Mouse (Mus musculus): Measurements from ENCODE around the gene Slc25a47.

Gene Slc25a47

DNA sequence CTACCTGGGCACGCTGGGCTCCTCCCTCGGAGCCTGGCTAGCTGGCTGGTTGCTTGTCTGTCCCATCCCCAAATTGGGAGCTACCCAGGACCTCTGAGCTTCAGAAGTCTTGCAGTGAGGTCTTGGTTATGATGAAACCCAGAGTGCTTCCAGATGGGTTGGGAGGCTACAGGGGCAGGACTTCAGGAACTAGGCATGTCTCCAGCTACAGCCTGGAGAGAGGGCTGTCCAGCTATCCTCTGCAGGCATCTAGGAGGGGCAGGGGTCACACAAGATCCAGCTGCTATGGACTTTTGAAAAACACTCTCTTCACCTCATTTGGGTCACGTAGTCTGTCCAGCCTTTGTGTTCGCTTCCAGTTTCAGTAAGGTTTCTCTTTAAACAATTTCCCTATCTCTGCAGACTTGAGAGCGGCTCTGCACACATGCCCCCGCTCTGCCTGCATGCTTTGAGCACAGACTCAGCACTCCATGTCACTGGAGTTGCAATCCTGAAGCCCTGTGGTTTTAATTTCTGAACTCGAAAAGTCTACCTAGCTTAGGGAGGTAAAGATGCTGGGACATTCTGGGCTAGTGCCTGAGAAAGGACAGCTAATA lies 21.8 kb downstream of the Slc25a47 start:
- DNase-seq (ENCODE audit: low read depth, low spot score) = peak; percentile 72

DNA sequence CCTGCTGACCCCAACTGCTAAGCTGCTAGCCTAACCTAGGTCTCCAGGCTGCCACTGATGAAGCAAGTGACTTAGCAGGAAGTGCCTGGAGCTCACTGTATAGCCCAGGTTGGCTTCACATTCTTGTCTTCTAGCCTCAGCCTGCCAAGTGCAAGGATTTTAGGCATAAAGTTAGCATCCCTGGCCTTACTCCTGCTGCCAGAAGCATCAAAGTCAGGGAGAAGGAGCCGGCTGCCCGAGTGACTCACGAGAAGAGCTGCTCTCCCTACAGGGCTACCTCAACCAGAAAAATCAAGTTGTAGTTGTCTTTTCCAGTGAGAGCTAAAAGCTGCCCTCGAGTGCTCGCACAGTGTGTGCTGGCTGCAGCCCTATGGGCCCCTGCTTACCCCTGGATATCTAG lies 22.6 kb downstream of the Slc25a47 start:
- peak; percentile 87 for DNase-seq (ENCODE audit: low read depth, low spot score)

DNA sequence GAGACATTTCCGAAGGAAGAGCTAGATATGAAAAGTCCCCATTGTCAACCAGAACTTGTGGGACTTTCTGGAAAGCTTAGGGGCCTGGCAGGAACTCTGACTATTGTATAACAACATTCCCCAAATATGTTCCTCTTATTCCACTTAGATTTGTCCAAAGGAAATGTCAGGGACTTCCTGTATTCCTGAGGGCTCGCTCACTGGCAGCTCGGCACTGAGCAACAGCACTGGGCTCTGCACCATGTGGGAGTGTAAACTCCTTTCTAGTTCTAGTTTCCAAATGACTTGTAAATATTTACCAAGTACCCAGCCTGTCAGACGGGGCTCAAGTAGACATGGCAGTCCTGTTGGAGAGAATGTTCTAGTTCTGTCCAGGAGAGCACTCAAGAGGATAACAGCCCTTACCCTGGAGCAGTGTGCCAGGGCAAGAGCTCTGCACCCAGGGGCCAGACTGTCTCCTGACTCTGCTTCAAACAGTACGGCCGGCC lies 29.2 kb downstream of the Slc25a47 start:
- DNase-seq (ENCODE audit: low read depth, low spot score) = no peak

GRCm38 (mm10) chr12:108869575-108869974 lies 33.7 kb downstream of the Slc25a47 start:
- DNase-seq (ENCODE audit: low read depth, low spot score) = peak; percentile 57

GRCm38 (mm10) chr12:108873122-108873521 lies 37.3 kb downstream of the Slc25a47 start:
- DNase-seq (ENCODE audit: low read depth, low spot score) = no peak

DNA sequence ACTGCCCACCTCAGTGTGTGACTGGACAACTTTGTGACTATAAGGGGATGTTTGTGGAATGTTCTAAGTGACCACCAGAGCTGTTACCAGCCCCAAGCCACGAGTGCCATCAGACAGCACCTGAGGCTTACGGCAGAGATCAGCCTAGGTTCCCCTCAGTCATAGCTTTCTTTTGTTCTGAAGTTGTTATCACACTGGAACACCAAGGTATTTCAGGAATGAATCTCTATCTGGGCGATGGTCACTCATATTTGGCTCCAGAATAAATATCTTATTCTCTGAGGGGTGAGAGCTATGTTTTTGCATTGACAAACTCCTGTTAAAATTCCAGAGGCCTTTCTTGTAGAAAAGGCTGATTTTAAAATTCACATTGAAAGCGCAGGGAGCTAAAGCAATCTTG lies 43.3 kb downstream of the Slc25a47 start:
- DNase-seq (ENCODE audit: low read depth, low spot score) = no peak

GRCm38 (mm10) chr12:108880606-108881005 lies 44.8 kb downstream of the Slc25a47 start:
- DNase-seq (ENCODE audit: low read depth, low spot score) = no peak

- DNase-seq (ENCODE audit: low read depth, low spot score) = no peak
These were observed 45.3 kb downstream of the Slc25a47 start for GRCm38 (mm10) chr12:108881192-108881591.

- DNase-seq (ENCODE audit: low read depth, low spot score) = no peak
These were observed 46.9 kb downstream of the Slc25a47 start for GRCm38 (mm10) chr12:108882776-108883175.

DNA sequence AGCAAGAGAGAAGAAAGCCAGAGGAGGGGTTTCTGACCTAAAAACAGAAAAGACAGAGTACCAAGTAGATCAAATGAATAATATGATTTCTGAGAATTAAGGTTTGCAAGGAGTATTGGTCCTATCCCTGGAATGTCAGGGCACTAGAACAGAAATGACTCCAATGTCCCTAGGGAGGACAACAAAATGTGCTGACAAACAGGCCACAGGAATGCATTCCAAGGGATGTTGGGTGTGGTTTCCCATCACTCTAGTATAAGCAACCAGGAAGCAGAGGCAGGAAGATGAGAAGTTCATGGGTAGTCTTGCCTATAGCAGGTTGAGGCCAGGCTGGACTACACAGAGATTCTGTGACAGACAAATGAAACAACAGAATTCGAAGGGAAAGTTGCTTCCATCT lies 50.1 kb downstream of the Slc25a47 start:
- DNase-seq (ENCODE audit: low read depth, low spot score) = peak; percentile 84

- no peak for DNase-seq (ENCODE audit: low read depth, low spot score)
These were observed 51.2 kb downstream of the Slc25a47 start for GRCm38 (mm10) chr12:108887077-108887476.

- DNase-seq (ENCODE audit: low read depth, low spot score) = no peak
These were observed 52.8 kb downstream of the Slc25a47 start for GRCm38 (mm10) chr12:108888632-108889031.

- DNase-seq (ENCODE audit: low read depth, low spot score) = peak; percentile 76
These were observed 57.3 kb downstream of the Slc25a47 start, which contains the start of gene Wdr25 for GRCm38 (mm10) chr12:108892989-108893714. Gene Wdr25, plus strand, starts transcription at chr12:108893631.

DNA sequence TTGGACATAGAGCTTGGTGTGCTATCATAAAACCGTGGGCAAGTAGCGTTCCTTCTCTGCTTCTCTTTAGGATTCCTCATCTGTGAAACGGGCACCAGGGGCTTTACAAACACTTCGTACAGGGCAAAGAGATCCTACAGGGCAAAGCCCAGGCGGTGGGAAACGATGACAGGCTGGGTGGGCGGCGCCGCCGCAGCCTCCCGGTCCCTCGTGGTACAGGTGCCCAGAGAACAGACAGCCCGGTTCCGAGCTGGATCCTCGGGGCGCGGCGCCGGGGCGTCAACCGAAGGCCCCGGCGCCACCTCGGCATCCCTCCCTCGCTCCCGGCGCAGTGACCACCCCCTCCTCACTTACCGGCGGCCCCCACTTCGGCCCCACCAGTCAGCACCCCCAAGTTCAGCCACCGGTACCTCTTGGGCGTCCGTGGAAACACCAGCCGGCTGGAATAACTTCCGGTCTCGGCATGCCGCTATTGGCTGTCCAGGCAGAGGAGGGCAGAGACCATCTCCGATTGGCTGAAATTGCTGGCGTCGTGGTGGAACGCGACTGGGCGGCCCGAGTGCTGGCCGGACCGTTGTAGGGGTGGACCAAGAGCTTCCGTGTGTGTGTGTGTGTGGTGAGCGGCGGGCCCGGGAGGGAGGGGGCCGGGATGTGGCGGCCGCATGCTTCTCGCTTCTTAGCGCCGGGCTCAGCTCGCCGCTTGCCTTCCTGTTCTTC lies 58.0 kb downstream of the Slc25a47 start, which contains the start of gene Wars:
TSS of gene Wars (minus strand) at position 460 of the 717 bp plus-strand sequence.
- peak; percentile 96 for DNase-seq (ENCODE audit: low read depth, low spot score)

GRCm38 (mm10) chr12:108894432-108894816 lies 58.6 kb downstream of the Slc25a47 start:
- no peak for DNase-seq (ENCODE audit: low read depth, low spot score)

- DNase-seq (ENCODE audit: low read depth, low spot score) = peak; percentile 68
These were observed 60.2 kb downstream of the Slc25a47 start for GRCm38 (mm10) chr12:108896006-108896405.

DNA sequence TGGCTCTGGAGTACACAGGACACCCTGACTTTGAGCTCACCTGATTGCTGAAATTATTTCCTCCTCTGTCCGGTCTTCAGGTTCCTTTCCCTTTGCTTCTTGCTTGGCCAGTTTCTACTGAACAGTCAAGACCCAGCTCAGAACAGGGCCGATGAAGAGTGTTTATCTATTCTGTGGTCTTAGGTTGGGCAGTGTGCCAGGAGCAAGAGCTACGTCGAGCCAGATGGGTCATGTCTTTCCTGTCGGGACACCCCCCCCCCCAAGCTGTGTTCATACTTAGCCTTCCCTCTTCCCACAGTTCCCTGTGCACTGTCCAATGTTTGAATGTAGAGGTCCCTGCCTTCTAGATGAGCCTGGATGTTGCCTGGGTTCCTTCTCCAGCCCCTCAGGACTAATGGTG lies 65.5 kb downstream of the Slc25a47 start:
- no peak for DNase-seq (ENCODE audit: low read depth, low spot score)

DNA sequence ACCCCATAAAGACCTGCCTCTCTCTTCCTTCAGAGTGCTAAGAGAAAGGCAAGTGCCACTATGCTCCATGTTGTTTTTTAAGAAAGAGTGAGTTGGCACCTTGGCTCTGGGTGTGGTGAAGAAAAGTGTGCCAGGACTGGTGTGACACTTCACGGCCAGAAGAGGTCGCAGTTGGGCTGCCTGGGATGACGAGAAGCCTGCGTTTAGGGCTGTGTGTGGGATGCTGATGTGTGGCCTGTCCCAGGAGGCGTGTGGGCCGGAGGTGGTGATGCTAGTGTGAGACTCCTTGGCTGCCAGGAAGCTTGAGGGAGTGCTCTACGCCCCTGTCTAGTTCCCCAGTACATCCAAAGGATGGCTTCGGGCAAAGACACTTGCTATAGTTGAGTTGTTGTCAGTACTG lies 67.1 kb downstream of the Slc25a47 start:
- peak; percentile 84 for DNase-seq (ENCODE audit: low read depth, low spot score)

GRCm38 (mm10) chr12:108903600-108904275 lies 67.9 kb downstream of the Slc25a47 start:
- peak; percentile 88 for DNase-seq (ENCODE audit: low read depth, low spot score)

DNA sequence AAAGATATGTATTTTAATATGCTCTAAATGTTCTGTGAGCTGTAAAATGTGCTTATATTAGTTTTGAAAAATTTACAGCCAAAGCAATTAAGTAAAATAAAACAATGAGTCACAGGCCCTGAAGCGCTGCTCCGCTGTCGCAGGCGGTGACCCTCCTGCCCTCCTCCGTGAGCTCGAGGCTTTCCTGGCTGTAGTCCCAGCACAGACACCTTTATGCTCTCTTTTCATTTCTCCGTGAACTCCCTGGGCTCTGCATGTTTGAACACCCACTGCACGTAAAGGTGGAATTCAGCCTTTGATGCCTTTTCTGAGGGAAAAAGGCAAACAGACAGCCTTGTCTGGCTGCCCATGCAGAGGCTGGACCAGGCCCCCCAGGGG lies 68.4 kb downstream of the Slc25a47 start:
- DNase-seq (ENCODE audit: low read depth, low spot score) = no peak

DNA sequence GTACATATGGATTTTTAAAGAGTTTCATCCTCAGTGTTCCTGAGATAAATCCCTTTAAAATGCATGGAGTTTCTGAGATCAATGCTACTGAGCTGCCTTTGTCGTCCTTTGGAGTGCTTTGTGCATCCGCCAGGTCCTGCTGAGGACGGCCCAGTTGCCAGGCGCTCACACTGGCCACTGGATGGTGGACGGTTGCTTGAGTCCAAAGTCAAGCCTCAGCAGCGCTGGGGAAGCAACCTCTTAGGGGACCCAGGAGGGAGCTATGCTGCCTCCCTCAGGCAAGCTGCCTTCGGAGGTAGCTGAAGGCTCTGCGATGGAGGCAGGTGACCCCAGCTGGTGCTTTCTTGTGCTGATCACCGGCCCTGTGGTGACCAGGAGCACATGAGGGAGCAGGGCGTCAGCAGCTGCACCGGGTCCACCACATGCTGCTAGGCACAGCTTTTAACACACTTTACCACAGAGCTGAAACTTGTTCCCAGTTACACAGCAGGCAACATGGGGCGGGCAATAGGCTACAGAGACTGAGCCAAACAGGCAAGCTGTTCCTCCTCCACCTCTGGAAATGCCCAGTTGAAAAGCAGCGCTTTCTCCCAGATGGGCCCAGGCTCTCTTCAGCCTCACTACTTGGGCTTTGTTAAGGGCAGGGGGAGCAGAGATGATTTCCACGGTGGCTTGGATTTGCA lies 69.9 kb downstream of the Slc25a47 start:
- no peak for DNase-seq (ENCODE audit: low read depth, low spot score)

Measured in 3T3-L1 (cell line).